Mouse (Mus musculus) ES-CJ7 (cell line): ENCODE data around the gene Uba52.

Experiments used
- DNase-seq: peaks from one replicate; pipeline ENCODE4 v3.0.0; 2011; ENCODE audit warnings: low read depth, low spot score

Uba52 gene

GRCm38 (mm10) chr8:70510228-70510915, at the start of gene Uba52:
Gene Uba52 (minus strand): TSS chr8:70510801.
- DNase-seq = peak; percentile 99

- DNase-seq = peak; percentile 57
Observed at GRCm38 (mm10) chr8:70560096-70560495, 49.5 kb upstream of the Uba52 start.

- peak; percentile 58 for DNase-seq
Observed at GRCm38 (mm10) chr8:70558983-70559382, 48.4 kb upstream of the Uba52 start.

GRCm38 (mm10) chr8:70558334-70558733, 47.7 kb upstream of the Uba52 start:
- peak; percentile 38 for DNase-seq

- peak; percentile 51 for DNase-seq
Observed at GRCm38 (mm10) chr8:70555079-70555747, 44.6 kb upstream of the Uba52 start.

GRCm38 (mm10) chr8:70553740-70554139, 43.1 kb upstream of the Uba52 start:
- DNase-seq = no peak

GRCm38 (mm10) chr8:70552836-70553235, 42.2 kb upstream of the Uba52 start:
- no peak for DNase-seq

- DNase-seq = no peak
Observed at GRCm38 (mm10) chr8:70551558-70552161, 41.1 kb upstream of the Uba52 start.

- DNase-seq = no peak
Observed at GRCm38 (mm10) chr8:70549412-70550184, 39.0 kb upstream of the Uba52 start.

GRCm38 (mm10) chr8:70547762-70548161, 37.2 kb upstream of the Uba52 start:
- DNase-seq = no peak

GRCm38 (mm10) chr8:70546412-70546811, 35.8 kb upstream of the Uba52 start:
- DNase-seq = no peak

GRCm38 (mm10) chr8:70544200-70544687, 33.6 kb upstream of the Uba52 start:
- no peak for DNase-seq

GRCm38 (mm10) chr8:70541081-70541480, 30.5 kb upstream of the Uba52 start:
- DNase-seq = no peak

GRCm38 (mm10) chr8:70540507-70541071, 30.0 kb upstream of the Uba52 start:
- no peak for DNase-seq

GRCm38 (mm10) chr8:70540013-70540506, 29.5 kb upstream of the Uba52 start:
- no peak for DNase-seq

- peak; percentile 100 for DNase-seq
Observed at GRCm38 (mm10) chr8:70539077-70539813, 28.6 kb upstream of the Uba52 start, which contains the start of gene Ell. Gene Ell (plus strand): TSS chr8:70539457.

- DNase-seq = peak; percentile 100
Observed at GRCm38 (mm10) chr8:70538633-70539076, 28.1 kb upstream of the Uba52 start.

GRCm38 (mm10) chr8:70538024-70538579, 27.5 kb upstream of the Uba52 start:
- peak; percentile 76 for DNase-seq

- no peak for DNase-seq
Observed at GRCm38 (mm10) chr8:70535701-70536100, 25.1 kb upstream of the Uba52 start.

- DNase-seq = no peak
Observed at GRCm38 (mm10) chr8:70535221-70535620, 24.6 kb upstream of the Uba52 start.
